Mouse (Mus musculus) layer of hippocampus, postnatal 10 days (tissue): ENCODE measurements around the gene Aaas. TPM values are rescaled to one million over a fixed set of nuclear protein-coding genes. Genes with fewer than 3 reads are reported as not detected.
"Not testable (repeated sequence)": the region's sequence is repeated elsewhere in the genome, so short reads cannot be mapped to it uniquely, and the experiment has no call there.

Experiments
- DNase-seq, 2 experiments: peaks; one replicate each; pipeline ENCODE4 v3.0.0; 2021; ENCODE audit warnings: low spot score in 2 of 2
- total RNA-seq, 2 experiments: library from RNA; stranded (reverse); gene quantifications; 2 replicates each; pipeline ENCODE4 v1.2.3; 2021

The Aaas gene
- total RNA-seq, 2 experiments from 2014 or later, result 23.2 to 26.3 TPM

DNA sequence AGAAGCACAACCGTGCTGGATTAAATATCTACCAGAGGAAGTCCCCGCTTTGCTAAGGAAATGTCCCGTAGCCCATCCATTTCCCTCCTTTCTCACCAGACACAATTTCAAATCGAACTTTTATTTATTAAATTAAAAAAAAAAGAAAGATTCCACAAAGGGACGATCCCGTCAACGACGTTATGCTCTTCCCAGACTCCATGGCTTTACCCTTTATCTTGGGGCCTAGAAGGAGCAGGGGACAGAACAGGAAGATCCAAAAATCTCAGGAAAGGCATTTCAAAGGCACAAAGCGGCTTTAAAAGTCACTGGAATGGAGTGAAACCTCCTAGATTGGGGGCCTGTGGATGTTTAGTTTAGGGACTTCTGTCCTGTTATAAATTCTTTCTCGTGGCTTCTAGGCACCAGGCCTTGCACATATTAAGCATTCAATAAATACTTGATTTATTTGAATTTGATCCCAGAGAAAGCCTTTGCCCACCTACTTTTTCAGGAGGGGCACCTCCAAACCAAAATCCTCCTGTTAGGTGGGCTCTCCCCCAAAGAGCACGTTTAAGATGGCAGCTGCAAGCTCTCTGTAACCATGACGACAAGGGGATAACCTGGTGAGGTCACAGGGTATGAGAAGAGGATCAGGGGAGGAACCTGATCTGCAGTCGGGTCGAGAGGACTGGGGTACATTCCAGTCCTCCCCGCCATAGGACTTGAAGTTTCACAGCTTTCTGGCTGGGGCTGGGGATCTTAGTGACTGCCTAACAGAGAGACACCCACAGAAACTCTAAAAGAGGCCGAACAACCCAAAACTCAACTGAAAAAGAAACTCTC, 6.1 kb upstream of the Aaas start:
- DNase-seq, result no peak

- DNase-seq, result no peak
Observed at GRCm38 (mm10) chr15:102355871-102356441, 5.4 kb upstream of the Aaas start.

DNA sequence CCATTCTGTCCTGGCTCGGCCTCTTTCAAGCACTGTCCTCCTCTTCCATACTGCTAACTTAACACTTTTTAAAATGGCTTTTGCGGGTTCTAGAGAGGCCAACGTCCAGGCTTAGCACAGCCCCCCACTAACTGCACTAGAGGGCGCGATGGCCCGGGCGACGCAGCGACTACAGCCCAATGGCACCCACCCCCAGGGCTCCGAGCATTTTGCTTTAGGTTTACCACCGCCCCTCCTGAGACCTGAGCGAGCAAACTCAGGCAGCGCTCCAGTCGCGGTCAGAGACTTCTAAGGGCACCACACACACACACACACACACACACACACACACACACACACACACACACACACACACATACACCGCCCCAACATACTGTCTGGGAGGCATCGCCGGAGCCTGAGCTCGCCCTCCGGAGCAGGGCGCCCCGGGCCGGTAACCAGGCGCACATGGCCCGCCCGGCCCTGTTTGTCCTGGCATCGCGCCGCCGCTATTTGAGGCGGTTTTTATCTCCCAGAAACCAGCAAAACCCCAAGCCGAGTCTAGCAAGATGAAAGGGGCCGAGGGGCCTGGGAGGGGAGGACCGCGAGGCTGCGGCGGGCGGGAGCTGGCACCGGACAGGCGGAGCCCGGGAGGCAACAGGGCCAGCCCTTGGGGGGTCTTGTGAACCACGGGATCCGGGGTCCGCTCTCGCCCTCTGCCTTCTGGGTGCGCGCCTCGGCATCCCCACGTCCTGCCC, 4.7 kb upstream of the Aaas start:
- DNase-seq, result peak; percentile 51 to 67

GRCm38 (mm10) chr15:102353986-102354385, 3.4 kb upstream of the Aaas start:
- no peak for DNase-seq

- DNase-seq, result no peak
Observed at GRCm38 (mm10) chr15:102352177-102352576, 1.6 kb upstream of the Aaas start.

DNA sequence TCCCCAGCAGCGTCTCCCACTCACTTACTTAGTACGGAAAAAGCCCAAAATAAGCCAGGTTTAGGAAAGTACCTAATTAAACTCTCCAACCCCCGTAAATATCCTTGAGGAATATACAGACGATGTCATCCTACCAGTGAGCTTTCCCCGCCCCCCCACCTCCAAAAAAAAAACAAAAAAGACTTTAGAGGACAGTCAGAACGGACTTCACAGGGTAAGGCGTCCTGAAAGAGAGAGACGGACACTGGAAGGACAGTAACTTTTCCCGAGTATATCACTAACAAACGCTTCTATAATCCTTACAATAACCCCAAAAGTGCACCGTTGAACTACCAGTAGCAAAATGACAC, 346 bp upstream of the Aaas start:
- no peak for DNase-seq

DNA sequence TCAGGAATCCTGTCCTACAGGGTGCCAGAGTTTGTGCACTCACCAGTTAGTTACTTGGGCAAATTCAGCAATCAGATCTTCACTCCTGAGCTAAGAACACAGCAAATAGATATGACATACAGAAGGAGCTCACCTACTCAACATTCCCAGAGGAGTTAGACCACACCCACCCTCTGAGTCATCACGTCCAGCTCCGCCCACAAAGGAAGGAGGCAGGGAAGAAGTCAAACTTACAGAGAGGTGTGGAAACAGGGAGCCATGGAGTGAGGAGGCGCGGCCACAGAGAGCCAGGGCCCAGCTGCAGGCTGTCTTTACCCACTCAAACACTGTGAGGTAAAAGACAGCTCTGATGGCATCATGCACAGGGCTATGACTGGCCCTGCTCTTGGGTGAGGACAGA, 4.1 kb downstream of the Aaas start:
- no peak for DNase-seq

- DNase-seq, result no peak
Observed at GRCm38 (mm10) chr15:102344490-102344889, 6.1 kb downstream of the Aaas start.

- DNase-seq, result peak; percentile 46 to 58
Observed at GRCm38 (mm10) chr15:102341580-102341979, 9.0 kb downstream of the Aaas start.

GRCm38 (mm10) chr15:102339612-102340011, 11.0 kb downstream of the Aaas start:
- DNase-seq, result no peak

DNA sequence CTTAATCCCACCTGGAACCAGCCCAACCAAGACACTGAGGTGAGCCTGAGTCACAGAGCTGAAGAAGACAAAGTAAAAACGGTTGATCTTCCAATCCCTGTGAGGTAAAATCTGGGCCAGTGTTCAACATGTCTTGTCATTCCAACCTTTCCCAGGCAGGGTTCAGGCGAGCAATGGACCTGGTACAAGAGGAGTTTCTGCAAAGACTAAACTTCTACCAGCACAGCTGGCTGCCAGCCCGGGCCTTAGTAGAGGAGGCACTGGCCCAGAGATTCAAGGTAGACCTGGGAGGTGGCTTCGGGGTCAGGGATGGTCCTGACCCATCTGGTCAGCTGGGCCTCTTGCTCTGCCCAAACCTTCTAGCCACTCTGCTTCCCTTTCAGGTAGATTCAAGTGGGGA, 13.6 kb downstream of the Aaas start:
- DNase-seq, result no peak

- not testable (repeated sequence) for DNase-seq
Observed at GRCm38 (mm10) chr15:102335925-102336324, 14.6 kb downstream of the Aaas start.

- DNase-seq, result no peak
Observed at GRCm38 (mm10) chr15:102335254-102335653, 15.3 kb downstream of the Aaas start.

- peak; percentile 78 to 80 for DNase-seq
Observed at GRCm38 (mm10) chr15:102331610-102332015, 19.0 kb downstream of the Aaas start, which contains the start of gene Myg1. TSS of gene Myg1 (plus strand) at chr15:102331709.

- no peak for DNase-seq
Observed at GRCm38 (mm10) chr15:102326892-102327291, 23.7 kb downstream of the Aaas start.

DNA sequence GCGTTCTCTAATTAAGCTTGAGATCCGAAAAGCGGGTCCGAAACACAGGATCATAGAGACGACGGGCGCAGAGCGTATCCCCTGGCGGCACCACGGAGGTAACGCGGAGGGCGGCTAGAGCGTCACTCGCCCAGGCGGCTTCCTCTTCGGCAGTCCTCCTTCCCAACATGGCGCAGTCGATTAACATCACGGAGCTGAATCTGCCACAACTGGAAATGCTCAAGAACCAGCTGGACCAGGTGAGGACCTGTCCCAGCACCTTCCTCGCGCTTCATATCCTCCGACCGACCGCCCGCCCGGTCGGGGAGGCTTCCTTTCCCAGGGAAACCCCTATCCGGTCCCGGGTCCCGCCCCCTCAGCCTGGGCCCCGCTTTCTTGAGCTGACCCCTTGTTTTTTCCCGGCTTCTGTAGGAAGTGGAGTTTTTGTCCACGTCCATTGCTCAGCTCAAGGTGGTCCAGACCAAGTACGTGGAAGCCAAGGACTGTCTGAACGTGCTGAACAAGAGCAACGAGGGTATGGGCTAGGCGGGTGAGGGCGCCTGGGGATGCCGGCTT, 24.5 kb downstream of the Aaas start, which contains the start of gene Pfdn5:
TSS of gene Pfdn5 (plus strand) at position 95 of the 555 bp plus-strand sequence.
- DNase-seq, result peak; percentile 84 to 90

GRCm38 (mm10) chr15:102324654-102325473, 25.7 kb downstream of the Aaas start:
- DNase-seq, result no peak

- peak; percentile 66 to 72 for DNase-seq
Observed at GRCm38 (mm10) chr15:102316263-102316662, 34.3 kb downstream of the Aaas start.

DNA sequence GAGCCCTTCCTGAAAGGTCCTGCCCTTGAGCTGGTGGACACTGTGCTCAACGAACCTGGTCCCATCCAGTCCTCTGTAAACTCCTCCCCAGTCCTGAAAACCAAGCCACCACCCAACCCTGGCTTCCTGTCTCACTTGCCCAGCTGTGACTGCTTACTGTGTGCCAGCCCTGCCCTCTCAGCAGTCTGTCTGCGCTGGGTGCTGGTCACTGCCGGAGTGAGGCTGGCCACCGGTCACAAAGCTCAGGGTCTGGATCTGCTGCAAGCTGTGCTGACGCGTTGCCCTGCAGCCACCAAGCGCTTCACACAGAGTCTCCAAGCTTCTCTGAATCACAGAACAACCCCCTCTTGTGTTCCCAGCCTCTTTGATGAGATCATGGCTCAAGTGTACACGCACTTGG, 35.3 kb downstream of the Aaas start:
- DNase-seq, result peak in 1 of 2 experiments; percentile 34

DNA sequence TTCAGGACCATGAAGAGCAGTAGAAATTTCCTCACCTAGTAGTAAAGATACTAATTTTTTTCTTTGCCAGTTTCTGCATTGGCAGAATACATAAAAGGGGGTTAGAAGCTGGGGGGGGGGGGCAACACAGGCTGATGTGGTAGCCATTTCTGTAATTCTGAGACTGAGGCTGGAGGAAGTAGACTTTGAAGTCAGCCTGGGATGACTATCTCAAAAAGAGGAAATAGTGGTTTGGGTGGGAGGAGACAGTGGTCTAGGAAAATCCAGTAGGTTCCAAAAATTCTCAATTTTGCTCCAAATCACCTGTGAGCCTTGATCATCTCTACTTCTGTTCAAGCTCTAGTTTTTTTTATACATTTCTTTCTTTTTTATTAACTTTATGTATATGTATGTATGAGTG, 39.1 kb downstream of the Aaas start:
- DNase-seq, result no peak
